Mouse (Mus musculus) erythroblast, embryonic 14.5 days (primary cell): ENCODE results near the gene Pam.

Experiments used
- GATA1 ChIP-seq: IDR thresholded peaks from 2 replicates; pipeline ENCODE4 v1.6.1; 2012; ENCODE audit warnings: low read length, inconsistent platforms, mixed read lengths
- TAL1 ChIP-seq: IDR thresholded peaks from 3 replicates; pipeline ENCODE4 v1.6.1; 2012; ENCODE audit warnings: low read length, inconsistent platforms, mixed read lengths

DNA sequence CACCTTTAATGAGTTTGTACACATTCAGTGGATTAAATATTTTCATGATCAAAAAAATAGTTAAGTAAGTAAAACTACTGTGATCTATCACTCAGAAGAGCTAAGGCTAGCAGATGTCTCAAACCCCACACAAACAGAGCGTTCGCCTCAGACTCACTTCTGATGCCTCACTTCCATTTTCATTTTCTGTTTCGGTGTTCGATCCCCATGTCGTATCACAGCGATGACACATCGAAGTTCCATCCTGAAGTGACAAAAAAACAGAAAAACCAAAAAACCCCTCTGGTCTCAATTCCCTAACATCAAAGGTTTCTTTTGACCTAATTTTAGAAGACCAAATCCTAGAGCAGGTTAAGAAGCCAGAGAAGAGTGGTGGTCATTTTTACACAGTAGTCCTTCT is 349.2 kb downstream of the Pam start:
- no peak for TF ChIP-seq GATA1
- no peak for TF ChIP-seq TAL1
